Mouse (Mus musculus) CD4-positive, CD25-positive, alpha-beta regulatory T cell, adult 9 weeks (primary cell): Measurements from ENCODE around the gene Exoc3l. TPM values are rescaled to one million over a fixed set of nuclear protein-coding genes. Genes with fewer than 3 reads are reported as not detected.

ENCODE experiments used
- polyA plus RNA-seq: library from polyadenylated mRNA; unstranded; fragments of 100-300 nt; shearing (Covaris generic); gene quantifications from one replicate; pipeline ENCODE4 v1.2.1, GENCODE M21; 2017

Exoc3l gene
- 0.76 TPM for polyA plus RNA-seq

GRCm38 (mm10) chr8:105295895-105296573, at the start of gene Exoc3l:
Gene Exoc3l (minus strand): TSS chr8:105296101.

GRCm38 (mm10) chr8:105326141-105326672, 30.3 kb upstream of the Exoc3l start, which contains the start of the genes Lrrc29 and Tmem208:
Gene Lrrc29 (minus strand): TSS chr8:105326278.
Gene Tmem208 (plus strand): TSS chr8:105326354.

GRCm38 (mm10) chr8:105305211-105306145, 9.6 kb upstream of the Exoc3l start, which contains the start of gene Elmo3:
Gene Elmo3 (plus strand): TSS chr8:105305601.

GRCm38 (mm10) chr8:105297511-105298192, 1.8 kb upstream of the Exoc3l start, which contains the start of gene E2f4:
Gene E2f4 (plus strand): TSS chr8:105297663.

GRCm38 (mm10) chr8:105289805-105290460, 6.0 kb downstream of the Exoc3l start, which contains the start of gene 4931428F04Rik:
Gene 4931428F04Rik (minus strand): TSS chr8:105289864.

GRCm38 (mm10) chr8:105275840-105276239, 20.1 kb downstream of the Exoc3l start, which contains the start of gene Nol3:
Gene Nol3 (plus strand): TSS chr8:105276140.

GRCm38 (mm10) chr8:105269461-105269947, 26.4 kb downstream of the Exoc3l start, which contains the start of gene Hsf4:
Gene Hsf4 (plus strand): TSS chr8:105269801.

GRCm38 (mm10) chr8:105264024-105264982, 31.6 kb downstream of the Exoc3l start, which contains the start of the genes Tradd and Fbxl8:
Gene Tradd (minus strand): TSS chr8:105264609.
Gene Fbxl8 (plus strand): TSS chr8:105264648.

GRCm38 (mm10) chr8:105254966-105255350, 40.9 kb downstream of the Exoc3l start, which contains the start of gene B3gnt9:
Gene B3gnt9 (minus strand): TSS chr8:105255153.

Other genes starting within 250 kb of the Exoc3l start
- not detected for gene Ces3a, start 247.5 kb downstream of the Exoc3l start, polyA plus RNA-seq
- not detected for gene Ces3b, start 212.3 kb downstream of the Exoc3l start, polyA plus RNA-seq
- not detected for gene Ces4a, start 164.3 kb downstream of the Exoc3l start, polyA plus RNA-seq
- 22.2 TPM for gene Cbfb, start 125.4 kb downstream of the Exoc3l start, polyA plus RNA-seq
- 24.4 TPM for gene D230025D16Rik, start 71.0 kb downstream of the Exoc3l start, polyA plus RNA-seq
- gene B3gnt9, start 40.9 kb downstream of the Exoc3l start, polyA plus RNA-seq, result 0.68 TPM
- gene Tradd, start 31.5 kb downstream of the Exoc3l start, polyA plus RNA-seq, result 27.8 TPM
- 15.2 TPM for gene Fbxl8, start 31.5 kb downstream of the Exoc3l start, polyA plus RNA-seq
- 0.62 TPM for gene Hsf4, start 26.3 kb downstream of the Exoc3l start, polyA plus RNA-seq
- not detected for gene Nol3, start 20.0 kb downstream of the Exoc3l start, polyA plus RNA-seq
- 2.4 TPM for gene 4931428F04Rik, start 6.2 kb downstream of the Exoc3l start, polyA plus RNA-seq
- gene E2f4, start 1.6 kb upstream of the Exoc3l start, polyA plus RNA-seq, result 54.4 TPM
- 10.5 TPM for gene Elmo3, start 9.5 kb upstream of the Exoc3l start, polyA plus RNA-seq
- gene Lrrc29, start 30.2 kb upstream of the Exoc3l start, polyA plus RNA-seq, result 5.8 TPM
- 158 TPM for gene Tmem208, start 30.3 kb upstream of the Exoc3l start, polyA plus RNA-seq
- 1.5 TPM for gene Fhod1, start 51.9 kb upstream of the Exoc3l start, polyA plus RNA-seq
- gene Slc9a5, start 52.7 kb upstream of the Exoc3l start, polyA plus RNA-seq, result 0.45 TPM
- gene Plekhg4, start 77.2 kb upstream of the Exoc3l start, polyA plus RNA-seq, result 0.17 TPM
- not detected for gene Kctd19, start 117.4 kb upstream of the Exoc3l start, polyA plus RNA-seq
- not detected for gene Lrrc36, start 117.5 kb upstream of the Exoc3l start, polyA plus RNA-seq
- gene Tppp3, start 175.4 kb upstream of the Exoc3l start, polyA plus RNA-seq, result not detected
- gene Zdhhc1, start 200.8 kb upstream of the Exoc3l start, polyA plus RNA-seq, result 2.3 TPM
- not detected for gene Hsd11b2, start 222.7 kb upstream of the Exoc3l start, polyA plus RNA-seq